Mouse (Mus musculus) adrenal gland, postnatal 4 days (tissue): ENCODE results near the gene Txnl4b. TPM values are rescaled to one million over a fixed set of nuclear protein-coding genes. Genes with fewer than 3 reads are reported as not detected.

Source experiments
- DNase-seq, 2 experiments: peaks; one replicate each; pipeline ENCODE4 v3.0.0; 2021 to 2022; ENCODE audit warnings: low spot score in 2 of 2, mixed read lengths in 2 of 2
- long read RNA-seq, 2 experiments: library from polyadenylated mRNA; stranded (forward); transcript quantifications; one replicate each; pipeline ENCODE4 v2.0.0; 2021
- total RNA-seq, 2 experiments: library from RNA; stranded (reverse); gene quantifications; 2 replicates each; pipeline ENCODE4 v1.2.3; 2021

Txnl4b gene
- total RNA-seq, result 10 to 100 TPM; 13.3 to 13.8 TPM
- long read RNA-seq, experiment 1, partial matches to known transcripts, result 0 of 1 reads
- long read RNA-seq, experiment 1, other reads (novel, unspliced or antisense), result 0 of 1 reads
- long read RNA-seq, experiment 2, partial matches to known transcripts, result 0 of 2 reads
- long read RNA-seq, experiment 2, other reads (novel, unspliced or antisense), result 0 of 2 reads

DNA sequence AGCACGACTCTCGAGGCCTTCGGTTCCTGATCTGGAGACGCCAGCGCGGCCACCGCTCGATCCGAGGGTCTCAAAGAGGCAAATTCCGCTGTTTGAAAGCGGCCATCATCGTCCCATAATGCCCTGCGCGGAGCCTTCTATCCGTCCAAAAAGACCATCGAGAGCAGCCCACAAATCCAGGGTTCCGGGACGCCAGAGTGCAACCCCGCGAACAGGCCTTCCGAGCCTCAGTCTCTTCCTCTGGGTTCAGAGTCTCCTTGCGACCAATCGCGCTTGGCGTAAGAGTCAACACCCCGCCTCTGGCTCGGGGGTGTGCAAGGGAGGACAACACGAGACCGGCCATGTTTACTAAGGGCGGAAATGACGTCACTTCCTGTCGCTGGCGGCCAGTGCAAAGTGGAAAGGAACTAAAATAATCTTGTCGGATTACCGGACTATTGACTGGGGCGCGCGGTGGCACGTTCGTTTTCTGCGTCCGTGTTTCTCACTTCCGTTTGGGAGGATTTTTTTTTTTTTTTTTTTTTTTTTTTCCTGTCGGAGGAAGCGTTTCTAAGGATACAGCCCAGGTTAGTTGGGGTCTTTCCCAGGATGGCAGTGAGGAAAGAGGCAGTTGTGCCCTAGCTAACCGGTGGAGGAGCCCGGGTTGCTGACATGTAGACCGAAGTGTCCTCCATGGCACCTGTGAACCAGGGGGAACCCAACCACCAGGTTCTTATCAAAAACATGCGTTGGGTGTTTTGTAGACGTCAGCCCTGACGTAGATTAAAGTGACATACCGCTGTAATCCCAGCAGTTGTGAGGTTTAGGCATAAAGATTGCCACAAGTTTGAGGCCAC is at the start of gene Txnl4b, which contains the start of gene Dhx38:
Txnl4b (plus strand) TSS at position 395 of the 836 bp plus-strand sequence.
Dhx38 (minus strand) TSS at position 364 of the 836 bp plus-strand sequence.
- DNase-seq, result peak; percentile 88 to 97

DNA sequence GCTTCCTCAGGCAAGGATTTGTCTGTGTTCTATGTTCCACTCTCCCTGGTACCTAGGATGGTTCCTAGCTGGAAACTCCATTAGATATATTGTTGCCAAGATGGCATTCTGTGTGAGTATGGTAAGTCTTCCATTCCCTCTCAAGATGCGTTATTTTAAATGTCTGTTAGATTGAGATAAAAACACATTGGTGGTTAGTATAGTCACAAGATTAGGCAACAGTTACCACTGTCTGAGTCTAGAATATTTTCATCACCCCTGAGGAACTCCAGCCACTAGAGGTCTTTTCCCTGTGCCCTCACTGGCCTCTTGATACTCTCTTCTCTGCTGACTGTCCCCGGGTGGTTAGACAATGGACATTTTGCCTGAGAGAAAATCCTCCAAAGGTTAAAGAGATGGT is 41.7 kb upstream of the Txnl4b start:
- DNase-seq, result no peak

DNA sequence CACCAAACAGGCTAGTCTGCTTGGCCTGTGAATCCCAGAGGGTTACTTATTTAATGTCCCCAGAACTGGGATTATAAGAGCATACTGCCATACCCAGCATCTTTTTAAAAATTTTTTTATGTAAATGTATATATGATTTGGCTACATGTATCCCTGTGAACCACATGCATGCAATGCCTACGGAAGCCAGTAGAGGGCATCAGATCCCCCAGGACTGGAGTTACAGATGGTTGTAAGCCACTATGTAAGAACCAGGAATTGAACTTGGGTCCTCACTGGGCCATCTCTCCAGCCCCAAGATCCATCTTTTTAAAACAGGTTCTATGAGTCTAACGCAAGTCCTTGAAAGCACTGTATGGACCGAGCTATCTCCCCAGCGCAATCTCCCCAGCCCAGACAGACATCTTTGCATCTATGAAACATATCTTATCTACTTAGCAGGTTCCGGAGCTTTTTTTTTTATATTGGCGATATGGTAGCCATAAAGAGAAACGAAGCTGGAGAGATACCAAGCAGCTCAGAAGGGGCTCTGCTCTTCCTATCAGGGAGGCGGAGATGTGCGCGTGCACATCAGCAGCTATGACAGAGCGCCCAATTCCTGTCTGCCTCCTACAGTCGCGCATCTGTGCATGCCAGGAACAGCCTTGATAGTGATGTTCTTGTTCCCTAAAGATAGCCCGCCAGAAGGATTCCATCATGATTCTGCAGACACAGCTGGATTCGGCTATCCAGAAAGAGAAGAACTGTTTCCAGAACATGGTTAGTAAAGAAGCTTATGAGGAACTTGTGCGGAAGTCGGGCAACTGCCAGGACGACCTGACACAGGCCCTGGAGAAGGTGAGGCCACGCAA is 30.3 kb upstream of the Txnl4b start:
- no peak for DNase-seq

DNA sequence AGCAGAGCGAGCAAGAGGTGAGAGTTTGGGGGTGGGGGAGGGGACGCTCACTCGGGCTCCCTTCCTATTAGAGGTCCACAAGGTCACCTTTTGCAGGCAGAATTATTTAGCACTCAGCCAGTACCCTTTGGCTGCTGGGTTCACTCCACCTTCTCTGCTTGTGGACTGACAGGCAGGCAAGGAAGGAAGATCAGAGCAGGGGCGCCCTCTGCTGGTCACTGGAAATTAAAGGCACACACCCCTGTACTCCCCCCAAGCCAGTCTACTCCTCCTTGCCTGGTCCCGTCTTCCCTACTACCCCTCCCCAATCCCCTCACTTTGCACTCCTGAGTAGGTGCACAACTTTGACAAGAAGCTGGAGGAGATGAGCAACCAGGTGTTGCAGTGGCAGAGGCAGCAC is 29.0 kb upstream of the Txnl4b start:
- peak; percentile 55 to 63 for DNase-seq

DNA sequence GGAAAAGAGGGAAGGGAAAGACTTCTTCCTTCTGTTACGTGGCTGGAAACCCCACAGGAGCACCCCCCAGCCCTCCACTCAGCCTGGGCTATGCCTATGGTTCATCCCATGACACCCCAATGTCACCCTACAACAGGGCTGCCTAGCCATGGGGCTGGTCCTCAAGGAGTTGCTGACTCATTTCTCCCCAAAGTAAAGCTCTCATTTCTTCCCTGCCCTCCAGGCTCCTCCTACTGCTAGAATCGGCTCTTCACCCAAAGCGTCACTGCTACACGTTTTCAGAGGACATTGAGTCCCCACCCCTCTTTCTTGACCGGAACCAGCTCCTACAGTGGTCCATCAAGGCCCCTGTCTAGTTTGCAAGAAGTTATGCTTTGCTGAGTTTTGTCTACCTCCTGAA is 23.5 kb upstream of the Txnl4b start:
- no peak for DNase-seq

DNA sequence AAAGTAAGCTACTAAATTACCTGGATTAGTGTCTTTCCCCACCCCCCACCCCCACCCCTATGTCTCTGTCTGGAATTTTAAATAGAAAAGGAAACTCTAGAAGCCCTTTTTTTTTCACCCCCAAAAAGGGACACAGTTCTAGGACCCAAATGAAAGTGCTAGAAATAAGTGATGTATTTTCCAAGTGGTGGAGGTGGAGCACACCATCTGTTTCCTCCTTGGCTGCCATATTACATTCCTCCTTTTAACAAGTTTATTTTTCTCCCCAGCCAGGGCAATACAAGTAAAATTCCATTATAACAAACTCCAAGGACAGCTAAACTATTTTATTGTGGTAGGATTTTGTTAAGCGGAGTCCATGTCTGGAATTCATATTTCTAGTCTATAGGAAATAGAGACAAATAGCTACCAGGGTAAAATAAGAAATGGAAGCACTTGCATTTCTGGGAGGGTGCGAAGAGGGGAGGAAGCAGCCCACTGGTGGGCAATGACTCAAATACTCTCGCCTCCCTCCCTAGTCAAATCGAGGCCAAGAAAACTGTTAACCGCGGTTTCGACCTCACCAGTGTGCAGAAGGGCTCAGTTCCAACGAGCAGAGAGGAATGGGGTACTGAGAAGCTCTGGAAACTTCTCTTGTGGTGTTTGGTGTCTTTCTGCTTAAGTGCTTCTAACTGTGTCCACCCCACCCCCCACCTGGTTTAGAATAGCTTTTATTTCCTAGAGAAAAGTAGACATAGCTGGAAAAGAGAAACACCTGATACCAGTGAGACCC is 22.8 kb upstream of the Txnl4b start:
- DNase-seq, result no peak

DNA sequence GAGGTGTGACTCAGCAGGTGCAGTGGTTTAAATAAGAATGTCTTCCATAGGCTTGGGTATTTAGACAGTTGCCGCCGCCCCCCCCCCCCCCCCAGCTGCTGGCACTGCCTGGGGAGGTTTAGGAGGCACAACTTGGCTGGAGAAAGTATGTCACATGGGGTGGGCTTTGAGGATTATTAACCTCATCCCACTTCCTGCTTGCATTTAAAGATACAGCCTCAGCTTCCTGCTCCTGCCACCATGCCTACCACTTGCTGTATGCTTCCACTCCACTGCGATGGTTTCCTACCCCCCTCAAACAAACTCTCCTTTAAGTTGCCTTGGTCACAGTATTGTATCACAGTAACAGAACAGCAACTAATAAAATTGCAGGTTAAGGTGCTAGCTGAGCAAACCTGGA is 21.6 kb upstream of the Txnl4b start:
- no peak for DNase-seq

DNA sequence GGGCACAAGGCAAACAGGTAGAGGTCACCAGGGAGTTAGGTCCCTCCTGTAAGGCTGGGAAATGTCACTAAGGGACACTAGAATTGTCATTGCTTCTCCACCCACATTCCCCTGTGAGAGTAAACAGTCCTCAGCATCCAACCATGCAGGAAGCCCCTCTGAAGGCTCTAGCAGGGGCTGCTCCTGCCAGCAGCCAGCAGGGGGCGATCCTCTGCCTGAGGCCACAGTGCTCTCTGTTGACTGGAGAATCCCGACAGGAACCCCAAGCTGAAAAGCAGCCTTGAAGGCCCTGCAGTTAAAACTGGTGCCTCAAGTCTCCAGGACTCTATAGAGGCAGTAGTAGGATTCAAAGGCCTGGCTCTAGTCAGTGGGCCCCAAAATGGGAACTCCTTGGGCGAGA is 14.0 kb upstream of the Txnl4b start:
- no peak for DNase-seq

DNA sequence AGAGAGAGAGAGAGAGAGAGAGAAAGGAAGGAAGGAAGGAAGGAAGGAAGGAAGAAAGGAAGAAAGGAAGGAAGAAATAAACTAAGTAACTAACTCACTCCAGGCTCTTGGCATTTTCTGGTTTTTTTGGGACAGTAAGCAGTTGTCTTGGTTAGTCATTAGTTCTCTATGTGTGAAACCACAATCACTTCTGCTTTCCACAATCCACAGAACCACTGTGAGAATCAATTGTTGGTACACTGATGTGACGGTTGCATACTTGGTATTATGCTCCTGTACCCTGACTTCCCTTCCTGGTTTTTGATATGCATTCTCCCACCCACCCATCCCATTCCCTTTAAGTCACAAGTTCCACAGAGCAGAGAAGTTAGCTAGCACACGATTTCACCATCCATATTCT is 1.8 kb upstream of the Txnl4b start:
- no peak for DNase-seq

DNA sequence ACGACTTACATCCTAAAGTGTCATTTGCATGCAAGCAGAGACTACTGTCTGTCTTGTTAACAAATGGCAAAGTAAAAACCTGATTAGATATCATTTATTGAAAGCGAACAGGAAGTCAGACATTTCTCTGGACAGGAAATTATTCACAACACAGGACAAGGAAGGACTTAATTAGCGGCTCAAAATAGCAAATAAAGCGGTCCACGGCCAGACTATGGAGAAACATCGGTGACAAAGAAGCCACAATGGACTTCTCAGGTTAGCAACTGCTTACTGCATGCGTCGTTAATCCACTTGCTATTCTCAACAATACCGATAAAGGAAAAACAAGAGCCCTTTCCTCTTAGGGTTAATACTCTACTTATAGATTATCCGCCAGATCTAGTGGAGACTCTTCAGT is 926 bp upstream of the Txnl4b start:
- DNase-seq, result no peak

DNA sequence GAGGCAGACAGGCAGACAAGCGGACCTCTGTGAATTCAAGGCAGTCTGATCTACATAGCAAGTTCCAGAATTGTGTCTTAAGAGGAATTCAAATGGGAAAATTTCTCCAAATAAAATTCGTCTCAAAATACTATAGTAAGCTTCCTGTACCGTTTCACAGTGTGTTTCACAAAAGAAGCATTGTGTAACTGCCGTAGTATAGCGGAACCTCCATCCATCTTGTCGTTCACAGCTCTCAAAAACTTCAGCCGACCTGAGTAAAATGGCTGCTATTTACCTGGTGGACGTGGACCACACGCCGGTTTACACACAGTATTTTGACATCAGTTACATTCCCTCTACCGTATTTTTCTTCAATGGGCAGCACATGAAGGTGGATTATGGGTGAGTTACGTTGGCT is 5.4 kb downstream of the Txnl4b start:
- no peak for DNase-seq

DNA sequence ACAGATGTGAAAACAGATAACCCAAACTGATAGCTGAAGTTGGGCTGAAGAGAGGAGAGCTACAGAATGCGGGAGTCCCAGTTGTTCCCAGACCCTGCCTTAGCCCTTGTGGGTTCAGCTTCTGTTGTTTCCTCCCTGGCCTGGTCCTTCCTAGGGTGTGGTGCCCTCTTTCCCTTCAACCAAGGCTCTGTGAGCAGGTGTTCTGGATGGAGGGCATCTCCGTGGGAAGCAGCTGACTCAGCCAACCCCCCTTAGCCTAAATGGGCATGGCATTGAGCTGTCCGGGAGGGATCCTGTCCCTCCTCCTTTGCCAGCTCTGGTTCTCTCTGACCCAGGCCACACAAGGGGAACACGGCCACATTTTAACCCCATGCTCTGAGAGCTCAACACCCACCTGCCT is 10.6 kb downstream of the Txnl4b start:
- DNase-seq, result no peak

DNA sequence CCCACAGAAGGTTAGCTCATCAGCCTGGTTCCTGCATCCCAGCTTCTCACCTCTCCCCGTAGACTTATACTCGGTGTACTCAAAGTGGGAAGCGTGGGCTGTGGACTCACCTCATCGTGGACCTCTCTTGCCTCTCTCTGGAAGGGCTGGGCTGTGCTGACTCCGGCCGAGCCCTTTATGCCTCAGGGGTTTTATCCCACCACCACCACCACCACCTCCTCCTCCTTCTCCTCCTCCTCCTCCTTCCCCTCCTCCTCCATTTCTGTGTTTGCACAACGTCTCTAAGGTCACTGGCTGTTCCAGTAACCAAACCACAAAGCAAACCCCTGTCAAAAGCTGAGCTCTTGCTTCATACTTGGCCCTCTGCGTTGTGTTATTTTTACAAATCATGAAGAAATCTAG is 13.2 kb downstream of the Txnl4b start, which contains the start of gene Hp:
Hp (minus strand) TSS at position 273 of the 402 bp plus-strand sequence.
- no peak for DNase-seq

DNA sequence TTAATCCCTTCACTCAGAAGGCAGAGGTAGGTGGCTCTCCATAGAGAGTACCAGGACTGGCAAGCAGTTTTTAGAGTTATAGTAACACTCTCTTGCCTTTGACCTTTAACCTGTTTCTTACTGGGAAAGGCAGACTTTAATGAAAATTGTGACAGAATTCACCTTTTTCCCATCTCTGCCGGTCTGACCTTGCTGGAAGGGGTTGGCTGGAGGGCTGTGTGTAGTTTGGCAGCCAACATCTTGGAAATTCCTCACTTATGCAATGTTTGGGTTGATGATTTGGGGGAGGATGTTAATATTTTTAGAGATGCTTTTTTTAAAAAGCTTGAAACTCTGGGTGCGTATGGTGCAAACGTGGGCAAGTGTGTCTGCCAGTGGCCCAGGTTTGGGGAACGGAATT is 18.6 kb downstream of the Txnl4b start:
- DNase-seq, result no peak

DNA sequence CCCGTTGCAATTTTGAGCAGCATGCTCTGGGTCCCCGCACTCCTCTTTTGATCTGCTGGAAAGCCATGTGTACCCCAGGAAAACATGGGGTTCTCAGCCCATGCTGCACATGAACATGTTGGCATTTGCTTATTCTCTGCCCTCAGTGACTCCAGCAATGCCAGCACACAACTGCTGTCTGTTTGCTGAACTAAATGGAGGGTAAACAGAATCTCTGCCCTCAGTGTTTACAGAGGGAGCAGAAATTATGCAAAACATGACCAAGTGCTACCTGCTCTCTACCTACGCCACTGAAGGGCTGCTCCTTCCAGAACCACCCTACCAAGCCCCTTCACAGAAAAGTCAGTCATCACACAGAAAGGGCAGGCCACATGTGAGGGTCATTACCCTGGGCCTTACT is 19.1 kb downstream of the Txnl4b start:
- DNase-seq, result no peak

DNA sequence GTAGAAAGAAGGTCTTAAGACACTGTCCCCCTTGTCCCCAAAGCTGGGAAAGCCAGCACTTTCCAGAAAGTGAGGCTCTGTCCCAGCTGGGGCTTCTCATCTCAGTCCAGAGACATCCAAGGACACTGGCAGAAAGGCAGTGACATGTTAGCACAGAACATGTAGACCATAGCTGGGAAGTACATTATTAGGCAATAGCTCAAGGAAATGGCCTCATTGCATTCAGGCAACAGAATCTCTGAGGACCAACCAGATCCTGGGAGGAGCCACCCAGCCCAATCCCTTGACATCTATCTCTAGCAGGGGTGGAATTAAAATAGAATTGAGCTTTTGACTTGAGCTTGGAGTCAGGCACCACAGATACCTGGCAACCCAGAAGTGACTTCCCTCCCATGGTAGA is 20.0 kb downstream of the Txnl4b start:
- DNase-seq, result no peak

DNA sequence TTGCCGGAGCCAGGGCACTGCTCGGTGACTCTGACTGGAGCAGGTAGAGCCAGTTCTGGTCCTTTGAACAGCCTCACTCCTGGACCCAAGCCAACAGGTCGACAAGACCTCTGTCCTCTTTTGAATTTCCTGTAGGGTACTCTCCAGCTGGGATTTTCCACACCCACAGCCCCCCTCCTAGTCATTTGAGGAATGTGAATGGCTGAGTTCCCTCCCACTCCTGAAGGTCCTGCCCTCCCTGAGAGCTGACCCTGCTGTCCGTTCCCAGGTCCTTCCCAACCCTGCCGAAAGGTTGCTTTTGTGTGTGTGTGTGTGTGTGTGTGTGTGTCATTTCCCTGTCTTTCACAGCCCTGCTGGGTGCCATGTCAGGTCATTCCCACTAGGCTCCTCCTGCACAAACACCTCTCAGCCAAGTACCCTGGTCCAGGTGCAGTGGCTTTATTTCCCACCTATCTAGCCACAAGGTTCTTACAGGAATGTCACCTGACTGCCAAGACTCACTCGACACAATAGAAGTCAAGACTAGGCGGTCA is 21.3 kb downstream of the Txnl4b start:
- DNase-seq, result no peak

DNA sequence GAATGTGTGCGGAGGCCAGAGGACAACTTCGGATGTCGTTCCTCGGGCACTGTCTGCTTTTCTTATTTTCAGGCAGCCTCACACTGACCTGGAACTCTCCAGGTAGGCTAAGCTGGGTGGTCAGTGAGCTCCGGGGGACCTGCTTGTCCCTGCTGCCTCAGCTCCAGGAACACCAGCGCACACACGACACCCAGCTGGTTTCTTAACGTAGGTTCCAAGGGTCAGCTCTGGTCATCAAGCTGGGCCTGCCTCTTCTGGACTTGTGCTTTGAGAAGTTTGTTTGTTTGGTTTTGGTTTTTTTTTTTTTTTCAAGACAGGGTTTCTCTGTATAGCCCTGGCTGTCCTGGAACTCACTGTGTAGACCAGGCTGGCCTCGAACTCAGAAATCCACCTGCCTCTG is 25.2 kb downstream of the Txnl4b start:
- DNase-seq, result no peak

DNA sequence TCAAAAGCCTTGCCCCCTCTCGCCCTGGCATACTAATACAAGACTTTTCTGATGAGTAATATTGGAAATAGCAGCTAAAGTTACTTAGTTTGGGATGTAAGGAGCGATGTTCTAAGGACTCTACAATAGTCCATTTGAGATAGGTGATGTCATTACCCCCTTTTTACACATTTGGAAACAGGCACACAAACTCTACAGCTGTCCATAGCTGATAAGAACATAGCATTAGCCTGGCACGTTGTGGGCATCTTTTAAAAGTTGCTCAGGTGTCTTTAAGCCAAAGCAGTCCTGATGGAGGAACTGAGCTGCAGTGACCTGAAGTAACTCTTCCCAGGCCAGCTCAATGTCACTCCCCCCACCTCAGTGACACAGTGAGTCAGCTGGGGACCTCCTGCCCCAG is 25.7 kb downstream of the Txnl4b start:
- DNase-seq, result no peak

DNA sequence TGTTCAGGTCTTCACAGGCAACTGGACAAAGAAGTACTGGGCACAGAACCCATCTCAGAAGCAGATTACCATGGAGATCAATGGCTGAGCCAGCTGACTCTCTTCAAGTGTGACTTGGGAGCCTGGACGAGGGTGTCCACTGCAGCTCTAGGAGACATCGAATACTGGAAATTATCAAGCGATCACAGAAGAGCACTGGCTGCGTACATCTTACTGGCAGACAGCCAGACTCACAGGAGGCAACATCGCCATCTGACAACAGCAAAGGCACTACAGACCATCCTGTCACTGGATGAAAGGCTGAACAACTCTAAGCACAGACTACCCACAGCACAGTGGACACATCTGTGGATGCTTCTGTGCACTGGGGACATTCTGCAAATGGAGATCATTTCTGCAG is 26.5 kb downstream of the Txnl4b start:
- DNase-seq, result no peak
